Mouse (Mus musculus): ENCODE measurements at regions not wholly inside any gene's neighbourhood (a gene's known extent, or its start where the extent isn't known, plus 50 kb on each side); places are given as distances from the start of the nearest gene placed in this dataset.

GRCm38 (mm10) chr5:119232941-119233340, 437.5 kb upstream of the Tbx3 start:
- TF ChIP-seq CTCF (IDR thresholded peaks at IDR 0.05; ENCODE audit: low read depth): no peak
- no peak for TF ChIP-seq EP300 (IDR thresholded peaks at IDR 0.05; ENCODE audit: low read depth)
